Mouse (Mus musculus) kidney, adult 2 months (tissue): ENCODE measurements around the gene Wdr53.

Experiments used
- CTCF ChIP-seq: fragments of 200-500 bp; conservative IDR thresholded peaks from 2 replicates; pipeline ENCODE4 v1.5.1; 2011; ENCODE audit warnings: low read depth, mild to moderate bottlenecking, control low read depth, low read length, moderate library complexity, mixed read lengths; ENCODE audit not compliant: insufficient read depth, insufficient read length
- POLR2A ChIP-seq: fragments of 200-500 bp; IDR thresholded peaks from one replicate; pipeline ENCODE4 v1.6.1; 2011; ENCODE audit warnings: low read depth, low read length, control low read depth

- no peak for TF ChIP-seq CTCF
- TF ChIP-seq POLR2A: no peak
These were observed 56.0 kb downstream of the Wdr53 start for GRCm38 (mm10) chr16:32303046-32303445.
